ENCODE assay signal across 8 mouse cellular contexts in the genomic region with DNA sequence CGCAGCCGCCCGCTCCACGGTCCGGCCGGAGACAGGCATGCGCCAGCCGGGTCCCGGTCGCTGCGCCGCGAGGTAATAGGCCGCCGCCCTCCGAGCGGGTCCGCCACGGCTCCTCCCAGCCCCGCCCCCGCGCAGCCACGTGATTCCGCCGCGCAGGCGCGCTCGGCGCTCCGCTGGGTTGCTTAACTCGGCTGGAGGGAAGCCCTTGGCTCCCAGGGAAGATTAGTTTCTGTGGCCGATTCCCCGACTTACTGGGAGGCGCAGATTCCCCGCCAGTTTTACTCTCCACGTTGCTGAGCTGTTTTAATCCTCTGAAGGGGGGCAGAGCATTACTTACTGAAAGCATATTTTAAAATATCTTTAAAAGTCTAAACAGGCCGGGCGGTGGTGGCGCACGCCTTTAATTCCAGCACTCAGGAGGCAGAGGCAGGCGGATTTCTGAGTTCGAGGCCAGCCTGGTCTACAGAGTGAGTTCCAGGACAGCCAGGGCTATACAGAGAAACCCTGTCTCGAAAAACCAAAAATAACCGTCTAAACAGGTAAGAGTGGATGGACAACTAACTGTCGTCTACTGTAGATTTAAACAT. TPM values are rescaled to one million over a fixed set of nuclear protein-coding genes. Genes with fewer than 3 reads are reported as not detected.
DNase-seq lines count a peak whose midpoint lies in the region; ATAC-seq and TF ChIP-seq lines count a peak whose summit lies in the region.

Gene Slc35e3 (minus strand): TSS at position 69 of the 587 bp plus-strand sequence.

- H3K9ac ChIP-seq in lung, embryonic 15.5 days = peak within 1 kb of the TSS; percentile 57

- H3K36me3 ChIP-seq in hindbrain, embryonic 10.5 days = peaks cover 53% of the 10 kb centered on the region
- peaks cover 25% of the 10 kb centered on the region for H3K36me3 ChIP-seq in lung, embryonic 15.5 days

- H3K27me3 ChIP-seq in hindbrain, embryonic 10.5 days (ENCODE audit: insufficient read depth, poor library complexity, severe bottlenecking) = no peaks in the 10 kb centered on the region
- no peaks in the 10 kb centered on the region for H3K27me3 ChIP-seq in lung, embryonic 15.5 days

- peak; percentile 70 for TF ChIP-seq POLR2A in olfactory bulb, adult 2 months (IDR thresholded peaks at IDR 0.05; ENCODE audit: insufficient read depth, low read depth, low read length)

- TF ChIP-seq CTCF in olfactory bulb, adult 2 months (IDR thresholded peaks at IDR 0.05; ENCODE audit: insufficient read depth, low read depth, low read length) = no peak

- H3K4me1 ChIP-seq in hindbrain, embryonic 10.5 days (replicated peaks) = peaks cover 26% of the 10 kb centered on the region
- H3K4me1 ChIP-seq in lung, embryonic 15.5 days = peaks cover 8% of the 10 kb centered on the region
- H3K4me1 ChIP-seq in olfactory bulb, adult 2 months (ENCODE audit: control insufficient read depth, insufficient read depth, low read length) = peaks cover 6% of the 10 kb centered on the region

- peak within 1 kb of the TSS; percentile 63 for H3K4me3 ChIP-seq in hindbrain, embryonic 10.5 days
- H3K4me3 ChIP-seq in lung, embryonic 15.5 days = peak within 1 kb of the TSS; percentile 52
- peak within 1 kb of the TSS; percentile 54 for H3K4me3 ChIP-seq in olfactory bulb, adult 2 months (ENCODE audit: insufficient read depth, low read depth, low read length)

- H3K4me2 ChIP-seq in lung, embryonic 15.5 days = peak within 1 kb of the TSS; percentile 79

- 13% methylated on average over 46 of the region's 46 CpGs for WGBS in hindbrain, embryonic 10.5 days
- 14% methylated on average over 40 of the region's 46 CpGs for WGBS in lung, embryonic 15.5 days
- WGBS in olfactory bulb, adult 2 months = 14% methylated on average over 45 of the region's 46 CpGs

- DNase-seq in MN1 (ENCODE audit: low spot score) = peak; percentile 99
- peak; percentile 94 for DNase-seq in cerebellum, adult 9-10 months
- peak; percentile 94 for DNase-seq in hindbrain, embryonic 10.5 days (ENCODE audit: low spot score)
- DNase-seq in layer of hippocampus, adult 9-10 months (ENCODE audit: low spot score) = peak; percentile 83
- DNase-seq in thymus, adult 18-20 months = peak; percentile 90

- H3K27ac ChIP-seq in hindbrain, embryonic 10.5 days = peak within 1 kb of the TSS; percentile 77
- peak within 1 kb of the TSS; percentile 80 for H3K27ac ChIP-seq in lung, embryonic 15.5 days
- no peak within 1 kb of the TSS for H3K27ac ChIP-seq in olfactory bulb, adult 2 months (ENCODE audit: insufficient read depth, low read depth, low read length)

- H3K9me3 ChIP-seq in hindbrain, embryonic 10.5 days = no peaks in the 10 kb centered on the region
- no peaks in the 10 kb centered on the region for H3K9me3 ChIP-seq in lung, embryonic 15.5 days

- peak; percentile 95 for ATAC-seq in frontal cortex, adult (ENCODE audit: low TSS enrichment)
- ATAC-seq in lung, embryonic 15.5 days (ENCODE audit: borderline replicate concordance, extremely low read depth, low FRiP score, low TSS enrichment) = peak; percentile 97

RNA-seq across cellular contexts. Expression of gene Slc35e3, which starts in this region (rescaled TPM):
- polyA plus RNA-seq in hindbrain, embryonic 10.5 days (2016; fragmentation: Nextera tagmentation; extraction: Ambion mirVana) = 22.0 and 22.2 TPM in 2 replicates
- 17.5 and 18.5 TPM in 2 replicates for polyA plus RNA-seq in lung, embryonic 15.5 days (2015; fragmentation: Nextera tagmentation; extraction: Ambion mirVana)
- polyA plus RNA-seq in olfactory bulb, adult 2 months (2012; ENCODE audit: insufficient read depth, insufficient read length, low replicate concordance, missing spikeins) = not detected in 2 replicates

Comparison
In these comparisons a context has a peak if more than half of its experiments do, and no peak if none do; other contexts are left out.
1. RNA of gene Slc35e3 (polyA plus RNA-seq): 22.0 to 22.2 TPM in hindbrain, embryonic 10.5 days and 17.5 to 18.5 TPM in lung, embryonic 15.5 days; not detected in olfactory bulb, adult 2 months; every median in the first group is over 10 times any median in the second.
2. Peak in every context shown above with its lines, with median percentiles within 50 percentile points of each other: DNase-seq and H3K4me3 ChIP-seq.